Mouse (Mus musculus) lung, adult 2 months (tissue): ENCODE measurements around the gene Sh3bp5.

Experiments
- CTCF ChIP-seq: fragments of 200-500 bp; IDR thresholded peaks from 2 replicates; pipeline ENCODE4 v1.5.1; 2011; ENCODE audit warnings: mild to moderate bottlenecking, low read length, control low read depth; ENCODE audit not compliant: insufficient read depth
- POLR2A ChIP-seq: fragments of 200-500 bp; IDR thresholded peaks from 2 replicates; pipeline ENCODE4 v1.6.1; 2011; ENCODE audit warnings: low read depth, mild to moderate bottlenecking, control low read depth, low read length, borderline replicate concordance; ENCODE audit errors: extremely low read depth

DNA sequence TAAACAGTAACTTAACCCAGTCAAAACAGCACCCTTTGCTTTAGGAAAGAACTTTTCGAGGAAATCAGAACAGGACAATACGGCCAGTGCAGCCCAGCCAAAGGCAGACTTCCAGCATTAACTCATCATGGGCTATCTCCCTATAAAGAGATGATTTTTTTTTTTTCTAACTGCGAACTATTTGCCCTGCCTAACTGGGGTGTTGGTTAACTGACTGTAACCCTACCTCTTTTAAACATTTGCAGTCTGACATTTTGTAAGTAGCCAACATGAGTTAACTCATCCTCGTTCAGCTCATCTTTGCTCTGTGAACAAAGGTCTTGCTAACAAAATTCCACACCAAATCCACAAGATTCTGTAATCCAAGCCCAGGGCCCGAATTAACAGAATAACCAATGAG, 1.5 kb downstream of the Sh3bp5 start:
- TF ChIP-seq CTCF (no peak), POLR2A (no peak)
